Mouse (Mus musculus) MEL (cell line): ENCODE measurements around the gene Jdp2.

Experiments
- CHD1 ChIP-seq: IDR thresholded peaks from 2 replicates; pipeline ENCODE4 v1.6.1; 2012; ENCODE audit warnings: low read depth, mild to moderate bottlenecking, inconsistent platforms, low read length, improper control_type of control experiment
- CTCF ChIP-seq, 3 experiments: IDR thresholded peaks in 2 of 3; conservative IDR thresholded peaks in 1 of 3; 2 replicates each; pipeline ENCODE4 v1.5.1; 2011 to 2012; ENCODE audit warnings: low read length in 3 of 3, low read depth in 2 of 3, mild to moderate bottlenecking in 2 of 3, improper control_type of control experiment in 1 of 3, inconsistent platforms in 1 of 3, mixed read lengths in 1 of 3, moderate library complexity in 1 of 3; ENCODE audit not compliant: control insufficient read depth in 1 of 3, insufficient read depth in 1 of 3, poor library complexity in 1 of 3, severe bottlenecking in 1 of 3
- EP300 ChIP-seq, 2 experiments: IDR thresholded peaks; 2 replicates each; pipeline ENCODE4 v1.6.1; 2011; ENCODE audit warnings: improper control_type of control experiment in 2 of 2, low read length in 2 of 2, low read depth in 1 of 2, mild to moderate bottlenecking in 1 of 2
- HCFC1 ChIP-seq: IDR thresholded peaks from 2 replicates; pipeline ENCODE4 v1.6.1; 2012; ENCODE audit warnings: low read depth, mild to moderate bottlenecking, inconsistent platforms, low read length, improper control_type of control experiment, moderate library complexity
- MXI1 ChIP-seq: IDR thresholded peaks from 2 replicates; pipeline ENCODE4 v1.6.1; 2011; ENCODE audit warnings: mild to moderate bottlenecking, low read depth, low read length, improper control_type of control experiment
- POLR2A ChIP-seq, 2 experiments: IDR thresholded peaks; 2 replicates each; pipeline ENCODE4 v1.6.1; 2011 to 2012; ENCODE audit warnings: low read length in 2 of 2, mild to moderate bottlenecking in 2 of 2, control low read depth in 1 of 2, improper control_type of control experiment in 1 of 2, low read depth in 1 of 2, moderate library complexity in 1 of 2; ENCODE audit not compliant: control insufficient read depth in 1 of 2, insufficient read depth in 1 of 2, poor library complexity in 1 of 2
- USF1 ChIP-seq: IDR thresholded peaks from 2 replicates; pipeline ENCODE4 v1.6.1; 2014; ENCODE audit warnings: low read depth, mild to moderate bottlenecking, inconsistent platforms, low read length, improper control_type of control experiment, moderate library complexity
- USF2 ChIP-seq, 2 experiments: IDR thresholded peaks; 2 replicates each; pipeline ENCODE4 v1.6.1; 2011 to 2012; ENCODE audit warnings: improper control_type of control experiment in 2 of 2, low read length in 2 of 2, borderline replicate concordance in 1 of 2, inconsistent platforms in 1 of 2, low read depth in 1 of 2, mild to moderate bottlenecking in 1 of 2; ENCODE audit not compliant: insufficient read depth in 1 of 2
- ZKSCAN1 ChIP-seq: IDR thresholded peaks from 2 replicates; pipeline ENCODE4 v1.6.1; 2012; ENCODE audit warnings: low read depth, mild to moderate bottlenecking, inconsistent platforms, low read length, improper control_type of control experiment, moderate library complexity

DNA sequence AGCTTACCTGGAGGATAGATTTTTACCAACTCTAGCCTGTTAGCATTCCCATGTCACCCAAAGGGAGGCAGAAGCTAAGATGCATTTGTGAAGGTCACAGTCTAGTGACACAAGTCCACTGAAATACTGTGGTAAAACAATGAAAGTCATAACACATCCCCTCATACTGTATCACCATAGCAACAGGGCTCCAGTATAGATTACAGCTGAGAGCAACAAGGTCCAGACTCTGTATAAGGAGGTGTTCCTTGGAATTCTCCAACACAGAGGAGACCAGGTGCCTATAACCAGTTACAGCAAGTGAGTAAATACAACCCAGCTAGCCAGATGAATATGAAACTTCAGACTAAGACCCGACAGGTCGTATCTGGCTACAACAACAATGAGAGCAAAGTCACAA, 33.4 kb upstream of the Jdp2 start:
- TF ChIP-seq POLR2A (IDR thresholded peaks at IDR 0.05; ENCODE audit: control insufficient read depth in 1 of 2, insufficient read depth in 1 of 2, low read depth in 1 of 2, low read length in 2 of 2, poor library complexity in 1 of 2) (no peak), CTCF (IDR thresholded peaks at IDR 0.05 in 2 of 3, conservative IDR thresholded peaks at IDR 0.05 in 1 of 3; ENCODE audit: control insufficient read depth in 1 of 3, insufficient read depth in 1 of 3, low read depth in 2 of 3, low read length in 3 of 3, poor library complexity in 1 of 3, severe bottlenecking in 1 of 3) (no peak), USF1 (no peak), HCFC1 (no peak), CHD1 (no peak), EP300 (IDR thresholded peaks at IDR 0.05; ENCODE audit: low read depth in 1 of 2, low read length in 2 of 2) (no peak), USF2 (IDR thresholded peaks at IDR 0.05; ENCODE audit: borderline replicate concordance in 1 of 2, insufficient read depth in 1 of 2, low read depth in 1 of 2, low read length in 2 of 2) (no peak), ZKSCAN1 (no peak), MXI1 (no peak)
